Mouse (Mus musculus) neural tube, postnatal 0 days (tissue): Measurements from ENCODE around the gene Nup54. TPM values are rescaled to one million over a fixed set of nuclear protein-coding genes. Genes with fewer than 3 reads are reported as not detected.

Source experiments
- microRNA-seq: library from miRNA; unstranded; fragments of <30 nt; microRNA quantifications from one replicate; pipeline ENCODE4, GENCODE M21; 2016
- polyA plus RNA-seq: library from polyadenylated mRNA; unstranded; fragments of >200 nt; fragmentation: Nextera tagmentation; extraction: Ambion mirVana; gene quantifications from 2 replicates; pipeline ENCODE4 v1.2.1, GENCODE M21; 2015

Gene Nup54
- 34.7 and 37.5 TPM in 2 replicates for polyA plus RNA-seq

GRCm38 (mm10) chr5:92435025-92435584 is at the start of gene Nup54:
Gene Nup54, minus strand, starts transcription at chr5:92435219.

Small RNA genes within 50 kb of the gene (microRNA-seq; reads per million reads assigned to microRNA genes)
- not detected for gene Mir6415

Other genes with a start within 250 kb of the Nup54 start
- gene U90926, start 219.8 kb downstream of the Nup54 start, polyA plus RNA-seq: not detected in 2 replicates
- 0.37 and 0.50 TPM in 2 replicates for gene Ppef2, start 178.9 kb downstream of the Nup54 start, polyA plus RNA-seq
- gene Naaa, start 157.0 kb downstream of the Nup54 start, polyA plus RNA-seq: 29.1 and 32.1 TPM in 2 replicates
- 25.6 and 26.0 TPM in 2 replicates for gene Sdad1, start 124.7 kb downstream of the Nup54 start, polyA plus RNA-seq
- not detected in 2 replicates for gene Cxcl9, start 107.1 kb downstream of the Nup54 start, polyA plus RNA-seq
- 30.3 and 31.2 TPM in 2 replicates for gene Art3, start 103.4 kb downstream of the Nup54 start, polyA plus RNA-seq
- 0.23 and 1.2 TPM in 2 replicates for gene Cxcl10, start 86.3 kb downstream of the Nup54 start, polyA plus RNA-seq
- gene Scarb2, start 71.6 kb upstream of the Nup54 start, polyA plus RNA-seq: 22.1 and 24.1 TPM in 2 replicates
- gene Fam47e, start 119.8 kb upstream of the Nup54 start, polyA plus RNA-seq: 1.8 and 2.2 TPM in 2 replicates
- 11.0 and 11.4 TPM in 2 replicates for gene Stbd1, start 167.8 kb upstream of the Nup54 start, polyA plus RNA-seq
- gene Ccdc158, start 240.1 kb upstream of the Nup54 start, polyA plus RNA-seq: 0.45 and 0.50 TPM in 2 replicates
- gene Shroom3, start 248.2 kb upstream of the Nup54 start, polyA plus RNA-seq: 1.8 and 1.9 TPM in 2 replicates